Mouse (Mus musculus) intestine, postnatal 0 days (tissue): ENCODE measurements around the gene Ppp1r9a. TPM values are rescaled to one million over a fixed set of nuclear protein-coding genes. Genes with fewer than 3 reads are reported as not detected.

Experiments used
- ATAC-seq: fragments of 200-750 bp; cut with Nextera tagmentation; 2 replicates; pipeline ENCODE4 v1.8.0; 2017; ENCODE audit warnings: mild to moderate bottlenecking, moderate TSS enrichment, moderate library complexity
- H3K27ac ChIP-seq: fragments of 300-500 bp; sonication (generic); 2 replicates; pipeline ENCODE4 v1.5.1; 2014; ENCODE audit warnings: mild to moderate bottlenecking, low read depth, low read length, moderate library complexity
- H3K27me3 ChIP-seq: fragments of 300-500 bp; sonication (generic); replicated peaks from 2 replicates; pipeline ENCODE4 v1.6.1; 2014; ENCODE audit warnings: low read length, mixed read lengths; ENCODE audit not compliant: control insufficient read depth, insufficient read depth
- H3K36me3 ChIP-seq: fragments of 300-500 bp; sonication (generic); 2 replicates; pipeline ENCODE4 v1.6.1; 2014; ENCODE audit warnings: mild to moderate bottlenecking, moderate library complexity; ENCODE audit not compliant: control insufficient read depth, insufficient read depth
- H3K4me1 ChIP-seq: fragments of 300-500 bp; sonication (generic); replicated peaks from 2 replicates; pipeline ENCODE4 v1.6.1; 2014; ENCODE audit warnings: antibody characterized with exemption, low read length, mixed read lengths; ENCODE audit not compliant: control insufficient read depth, insufficient read depth
- H3K4me2 ChIP-seq: fragments of 300-500 bp; sonication (generic); replicated peaks from 2 replicates; pipeline ENCODE4 v1.6.1; 2014; ENCODE audit warnings: low read depth, mild to moderate bottlenecking, moderate library complexity
- H3K4me3 ChIP-seq: fragments of 300-500 bp; sonication (generic); 2 replicates; pipeline ENCODE4 v1.5.1; 2014; ENCODE audit warnings: low read depth, low read length
- H3K9ac ChIP-seq: fragments of 300-500 bp; sonication (generic); 2 replicates; pipeline ENCODE4 v1.6.1; 2014; ENCODE audit warnings: mild to moderate bottlenecking, low read depth, low read length
- H3K9me3 ChIP-seq: fragments of 300-500 bp; sonication (generic); 2 replicates; pipeline ENCODE4 v1.6.1; 2016; ENCODE audit warnings: mixed run types; ENCODE audit not compliant: control insufficient read depth
- CTCF ChIP-seq: sonication (generic); IDR thresholded peaks from 2 replicates; pipeline ENCODE4 v1.5.1; 2016; ENCODE audit warnings: low read depth, mild to moderate bottlenecking, control low read depth, antibody characterized with exemption, moderate library complexity
- WGBS: fragments of 180-500 bp; shearing (Covaris S2); extraction: QIAGEN DNeasy Blood & Tissue Kit; methylation state at CpG from one replicate; pipeline ENCODE4 v1.1.7; 2014; 5-methylcytosine and 5-hydroxymethylcytosine counted together
- polyA plus RNA-seq: library from polyadenylated mRNA; unstranded; fragments of >200 nt; fragmentation: Nextera tagmentation; extraction: Ambion mirVana; gene quantifications from 2 replicates; pipeline ENCODE4 v1.2.1, GENCODE M21; 2015

Ppp1r9a gene
- polyA plus RNA-seq, 1 experiment from 2014 or later: 2.1 TPM

DNA sequence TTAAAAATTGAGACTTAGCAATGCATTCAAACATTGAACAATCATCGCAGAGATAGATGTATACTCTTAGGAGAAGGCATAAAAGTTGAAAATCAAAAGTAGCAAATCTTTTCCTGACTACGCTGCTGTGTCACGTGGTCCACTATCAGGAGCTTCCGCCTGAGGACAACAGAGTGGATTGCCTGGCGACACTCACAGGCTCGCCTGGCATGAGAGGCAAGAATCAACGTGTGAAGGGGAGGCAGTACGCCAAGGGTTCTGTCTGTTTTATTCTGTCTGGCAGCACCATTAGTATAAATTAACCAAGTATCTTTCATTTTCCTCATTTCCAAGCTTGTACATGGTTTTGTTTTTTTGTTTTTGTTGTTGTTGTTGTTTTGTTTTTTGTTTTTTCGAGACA lies 68.5 kb downstream of the Ppp1r9a start:
- WGBS: 76% methylated on average over 9 of the region's 9 CpGs
- ATAC-seq: no peak
- Histone ChIP-seq H3K4me3 (no peak overlapping the region), H3K9me3 (no peaks in the 10 kb centered on the region), H3K36me3 (no peaks in the 10 kb centered on the region), H3K4me2 (no peak overlapping the region), H3K27ac (no peak overlapping the region), H3K9ac (no peak overlapping the region), H3K4me1 (no peaks in the 10 kb centered on the region), H3K27me3 (no peaks in the 10 kb centered on the region)
- no peak for TF ChIP-seq CTCF

DNA sequence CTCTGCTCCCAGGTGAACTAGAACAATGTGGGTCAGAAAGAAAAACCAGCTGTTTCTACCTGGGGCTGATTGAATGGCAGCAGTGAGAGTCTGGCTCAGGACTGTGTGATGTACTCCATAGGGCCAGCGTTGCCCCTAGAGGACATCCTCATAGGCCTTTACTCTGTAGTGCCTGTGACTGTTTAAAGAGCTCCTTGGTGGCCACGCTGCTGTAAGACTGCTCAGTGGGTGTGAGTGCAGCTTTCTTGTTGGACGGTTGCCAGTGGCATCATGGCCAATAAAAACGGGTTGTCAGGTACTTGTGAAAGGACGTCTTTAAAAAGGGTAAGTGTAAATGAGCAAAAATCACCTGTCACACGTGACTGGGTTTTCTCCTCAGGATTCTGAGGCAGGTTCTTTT lies 70.1 kb downstream of the Ppp1r9a start:
- 46% methylated on average over 6 of the region's 6 CpGs for WGBS
- H3K36me3 ChIP-seq: no peaks in the 10 kb centered on the region
- peak; percentile 71 for ATAC-seq

DNA sequence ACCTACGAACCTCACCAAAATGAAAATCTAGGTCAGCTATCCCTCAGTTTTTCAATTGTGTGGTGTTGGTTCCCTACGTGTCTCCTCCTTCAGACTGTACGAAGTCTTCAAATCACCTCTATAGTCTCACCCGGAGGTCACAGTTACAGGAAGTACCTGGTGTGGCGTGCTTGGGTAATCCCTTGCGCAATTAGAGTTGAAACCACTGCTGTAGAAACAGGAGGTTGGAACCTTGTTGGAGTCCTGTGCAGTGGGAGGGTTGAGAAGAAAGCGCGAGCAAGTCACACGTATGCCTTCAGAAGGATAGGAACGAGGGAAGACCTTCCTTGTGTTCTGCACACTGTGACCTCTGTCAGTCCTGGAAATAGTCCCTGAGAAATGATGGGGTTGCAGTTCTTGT lies 70.6 kb downstream of the Ppp1r9a start:
- Histone ChIP-seq H3K27ac (no peak overlapping the region), H3K4me3 (no peak overlapping the region), H3K36me3 (no peaks in the 10 kb centered on the region), H3K9me3 (no peaks in the 10 kb centered on the region), H3K4me1 (no peaks in the 10 kb centered on the region), H3K9ac (no peak overlapping the region), H3K27me3 (no peaks in the 10 kb centered on the region), H3K4me2 (no peak overlapping the region)
- no peak for TF ChIP-seq CTCF
- ATAC-seq: peak; percentile 85
- WGBS: 73% methylated on average over 10 of the region's 10 CpGs

More for the DNA sequence above, 70.1 kb downstream of the Ppp1r9a start:
- Histone ChIP-seq H3K9ac (no peak overlapping the region), H3K27me3 (no peaks in the 10 kb centered on the region), H3K27ac (no peak overlapping the region), H3K4me3 (no peak overlapping the region), H3K4me1 (no peaks in the 10 kb centered on the region), H3K4me2 (no peak overlapping the region), H3K9me3 (no peaks in the 10 kb centered on the region)
- TF ChIP-seq CTCF: peak; percentile 35

DNA sequence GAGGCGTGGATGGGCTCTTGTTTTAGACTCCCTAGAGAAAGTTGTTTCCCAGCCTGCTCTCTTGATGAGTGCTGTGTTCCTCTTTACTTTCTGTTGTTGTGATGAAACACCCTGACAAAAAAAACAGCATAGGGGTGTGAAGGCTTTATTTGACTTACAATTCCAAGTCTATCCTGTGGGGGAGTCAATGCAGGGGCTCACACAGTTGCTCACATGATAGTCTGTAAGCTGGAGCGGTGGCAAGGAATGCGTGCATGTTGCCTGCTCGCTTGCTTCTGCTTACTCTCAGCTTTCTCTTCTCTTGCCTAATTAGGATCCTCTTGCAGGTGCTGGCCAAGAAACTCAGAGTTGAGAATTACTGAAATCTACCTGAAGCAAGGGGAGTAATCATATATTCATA lies 74.8 kb downstream of the Ppp1r9a start:
- H3K9me3 ChIP-seq: no peaks in the 10 kb centered on the region
- no peaks in the 10 kb centered on the region for H3K4me1 ChIP-seq
- H3K4me3 ChIP-seq: no peak overlapping the region
- H3K4me2 ChIP-seq: no peak overlapping the region
- no peak overlapping the region for H3K27ac ChIP-seq
- TF ChIP-seq CTCF: no peak
- ATAC-seq: no peak
- H3K27me3 ChIP-seq: no peaks in the 10 kb centered on the region
- 94% methylated on average over 4 of the region's 4 CpGs for WGBS
- no peaks in the 10 kb centered on the region for H3K36me3 ChIP-seq
- H3K9ac ChIP-seq: no peak overlapping the region

DNA sequence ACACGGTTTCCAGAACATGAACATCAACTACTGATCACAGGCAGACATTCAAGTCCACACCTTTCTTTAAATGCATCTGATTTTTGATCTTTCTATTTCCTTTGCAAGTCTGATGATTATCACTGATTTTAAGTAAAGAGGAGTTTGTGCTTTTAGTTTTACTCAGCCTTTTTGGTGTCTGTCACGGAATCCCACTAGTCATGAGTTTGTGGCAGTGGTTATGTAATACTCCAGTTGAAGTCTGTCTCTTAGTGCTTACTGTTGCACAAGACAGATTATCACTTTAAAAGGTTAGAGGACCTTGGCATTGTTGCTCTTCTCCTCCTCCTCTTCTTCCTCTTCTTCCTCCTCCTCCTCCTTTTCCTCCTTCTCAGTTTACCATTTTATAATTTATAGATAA lies 75.5 kb downstream of the Ppp1r9a start:
- Histone ChIP-seq H3K4me1 (no peaks in the 10 kb centered on the region), H3K27ac (no peak overlapping the region), H3K9ac (no peak overlapping the region), H3K4me2 (no peak overlapping the region), H3K27me3 (no peaks in the 10 kb centered on the region), H3K4me3 (no peak overlapping the region), H3K9me3 (no peaks in the 10 kb centered on the region), H3K36me3 (no peaks in the 10 kb centered on the region)
- WGBS: 83% methylated on average over 2 of the region's 2 CpGs
- ATAC-seq: no peak
- no peak for TF ChIP-seq CTCF

DNA sequence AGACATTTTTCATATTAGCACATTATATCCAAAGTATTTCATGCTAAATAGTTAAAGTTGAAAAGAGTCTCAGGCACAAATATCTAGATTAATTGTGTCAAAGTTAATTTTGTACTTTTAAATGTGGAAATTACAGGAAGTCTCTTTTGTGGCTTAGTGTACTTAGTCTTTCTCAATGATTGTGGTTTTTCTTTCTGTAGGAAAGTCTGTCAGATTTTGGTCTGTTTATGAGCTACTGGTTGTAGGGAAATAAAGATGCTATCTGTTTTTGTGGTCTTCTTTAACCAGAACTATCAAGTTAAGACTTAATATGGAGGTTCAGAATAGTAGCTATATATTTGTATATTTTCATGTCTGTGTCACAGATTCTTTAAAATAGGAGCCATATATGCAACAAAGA lies 76.2 kb downstream of the Ppp1r9a start:
- ATAC-seq: no peak
- H3K4me2 ChIP-seq: no peak overlapping the region
- no peaks in the 10 kb centered on the region for H3K36me3 ChIP-seq
- no peaks in the 10 kb centered on the region for H3K9me3 ChIP-seq
- H3K27ac ChIP-seq: no peak overlapping the region
- no peak for TF ChIP-seq CTCF
- no peaks in the 10 kb centered on the region for H3K4me1 ChIP-seq
- no peak overlapping the region for H3K9ac ChIP-seq
- H3K27me3 ChIP-seq: no peaks in the 10 kb centered on the region
- H3K4me3 ChIP-seq: no peak overlapping the region

DNA sequence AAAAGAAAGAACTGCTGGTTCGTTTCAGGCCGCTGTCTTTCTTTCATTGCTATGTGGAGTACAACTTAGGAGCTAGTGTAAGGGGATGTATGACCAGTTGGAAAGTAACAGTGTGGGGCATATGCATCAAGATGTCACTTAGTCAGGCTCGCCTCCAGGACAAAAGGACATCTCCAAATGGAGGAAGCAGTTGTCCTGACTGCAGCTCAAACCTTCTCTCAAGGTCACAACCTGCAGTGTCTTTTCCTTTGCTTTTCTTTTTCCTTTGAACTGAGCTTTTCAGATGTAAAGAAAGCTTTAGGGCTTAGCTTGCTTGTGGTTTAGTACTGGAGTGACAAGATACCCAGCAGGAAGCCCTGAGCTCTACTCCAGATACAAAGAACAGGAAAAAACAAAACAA lies 77.4 kb downstream of the Ppp1r9a start:
- no peak for TF ChIP-seq CTCF
- H3K4me2 ChIP-seq: no peak overlapping the region
- no peak for ATAC-seq
- no peaks in the 10 kb centered on the region for H3K36me3 ChIP-seq
- H3K4me1 ChIP-seq: no peaks in the 10 kb centered on the region
- no peaks in the 10 kb centered on the region for H3K9me3 ChIP-seq
- H3K27me3 ChIP-seq: no peaks in the 10 kb centered on the region
- no peak overlapping the region for H3K27ac ChIP-seq
- no peak overlapping the region for H3K9ac ChIP-seq
- 86% methylated on average over 3 of the region's 3 CpGs for WGBS
- H3K4me3 ChIP-seq: no peak overlapping the region
